ENCODE assay signal across 28 mouse cellular contexts in genomic region chr5:124844929-124845328, GRCm38 (mm10). TPM values are rescaled to one million over a fixed set of nuclear protein-coding genes. Genes with fewer than 3 reads are reported as not detected.
DNase-seq lines count a peak whose midpoint lies in the region; ATAC-seq and TF ChIP-seq lines count a peak whose summit lies in the region.
"Had no signal": no experiment of that assay in that cellular context is flagged by ENCODE, and none has a peak within 500 bp of the region (broad histone marks: within the 10 kb centered on the region; RNA-seq: fewer than 3 reads in every experiment).

No protein-coding gene starts in this region.

- peaks cover 13% of the 10 kb centered on the region; the same call in 1 of the 2 replicates for H3K4me1 ChIP-seq in heart, postnatal 0 days (ENCODE audit: control insufficient read depth, insufficient read depth)
- H3K4me1 ChIP-seq in heart, embryonic 11.5 days (ENCODE audit: control insufficient read depth, insufficient read depth, low read length), result peaks cover 21% of the 10 kb centered on the region
- H3K4me1 ChIP-seq in neural tube, embryonic 13.5 days (replicated peaks), result peaks cover 54% of the 10 kb centered on the region

- no peaks in the 10 kb centered on the region for H3K9me3 ChIP-seq in heart, postnatal 0 days (replicated peaks; ENCODE audit: control insufficient read depth, low read length)
- H3K9me3 ChIP-seq in heart, embryonic 11.5 days (replicated peaks; ENCODE audit: control insufficient read depth, low read length), result no peaks in the 10 kb centered on the region
- no peaks in the 10 kb centered on the region for H3K9me3 ChIP-seq in neural tube, embryonic 13.5 days
- H3K9me3 ChIP-seq: embryonic facial prominence, embryonic 12.5 days; embryonic facial prominence, embryonic 15.5 days; heart, embryonic 12.5 days had no signal

- H3K4me2 ChIP-seq in heart, postnatal 0 days (ENCODE audit: low read depth, low read length), result no peak overlapping the region
- no peak overlapping the region for H3K4me2 ChIP-seq in heart, embryonic 11.5 days
- no peak overlapping the region for H3K4me2 ChIP-seq in neural tube, embryonic 13.5 days
- H3K4me2 ChIP-seq: embryonic facial prominence, embryonic 12.5 days; embryonic facial prominence, embryonic 15.5 days; heart, embryonic 12.5 days; hindbrain, embryonic 14.5 days had no signal

- H3K27ac ChIP-seq in heart, postnatal 0 days (ENCODE audit: low read depth), result no peak overlapping the region
- no peak overlapping the region for H3K27ac ChIP-seq in heart, embryonic 11.5 days (ENCODE audit: low read depth, low read length)
- peak overlapping the region; percentile 78 for H3K27ac ChIP-seq in neural tube, embryonic 13.5 days (replicated peaks)
- H3K27ac ChIP-seq: embryonic facial prominence, embryonic 12.5 days; embryonic facial prominence, embryonic 15.5 days; gastrocnemius, adult 2 months; hindbrain, postnatal 0 days had no signal

- H3K36me3 ChIP-seq in heart, postnatal 0 days (replicated peaks; ENCODE audit: control insufficient read depth, insufficient read depth, low read length), result no peaks in the 10 kb centered on the region
- no peaks in the 10 kb centered on the region for H3K36me3 ChIP-seq in heart, embryonic 11.5 days (ENCODE audit: control insufficient read depth, insufficient read depth, low read length)
- H3K36me3 ChIP-seq in neural tube, embryonic 13.5 days, result no peaks in the 10 kb centered on the region
- H3K36me3 ChIP-seq: embryonic facial prominence, embryonic 12.5 days; embryonic facial prominence, embryonic 15.5 days; heart, embryonic 12.5 days had no signal

- peaks cover 65% of the 10 kb centered on the region for H3K27me3 ChIP-seq in heart, postnatal 0 days (ENCODE audit: control insufficient read depth, insufficient read depth, low read length)
- H3K27me3 ChIP-seq in heart, embryonic 11.5 days (ENCODE audit: control insufficient read depth, insufficient read depth, low read length), result peaks cover 45% of the 10 kb centered on the region
- H3K27me3 ChIP-seq in neural tube, embryonic 13.5 days, result no peaks in the 10 kb centered on the region
- H3K27me3 ChIP-seq: embryonic facial prominence, embryonic 12.5 days; embryonic facial prominence, embryonic 15.5 days; Patski had no signal

- no peak for TF ChIP-seq EP300 in heart, postnatal 0 days (IDR thresholded peaks at IDR 0.05; ENCODE audit: low read depth)

- no peak overlapping the region for H3K4me3 ChIP-seq in heart, postnatal 0 days (ENCODE audit: low read depth, low read length)
- H3K4me3 ChIP-seq in heart, embryonic 11.5 days (ENCODE audit: low read depth, low read length), result no peak overlapping the region
- no peak overlapping the region for H3K4me3 ChIP-seq in neural tube, embryonic 13.5 days
- H3K4me3 ChIP-seq: embryonic facial prominence, embryonic 12.5 days; embryonic facial prominence, embryonic 15.5 days; gastrocnemius, adult 2 months; heart, embryonic 12.5 days had no signal

- ATAC-seq in heart, postnatal 0 days (ENCODE audit: insufficient read depth, low read depth), result no peak
- no peak for ATAC-seq in heart, embryonic 11.5 days (replicated peaks; ENCODE audit: insufficient number of reproducible peaks, low FRiP score, low TSS enrichment)
- no peak for ATAC-seq in neural tube, embryonic 13.5 days (ENCODE audit: low read depth)
- 0 out of 2 replicates have a peak, but pooled peaks have one; percentile 39 for ATAC-seq in megakaryocyte progenitor cell, adult 5-6 weeks (replicated peaks; ENCODE audit: poor library complexity)
- ATAC-seq: CD4-positive, CD25-positive, alpha-beta regulatory T cell, adult 4 months; forebrain, embryonic 14.5 days; forebrain, postnatal 0 days; hindbrain, postnatal 0 days; inflammation-experienced regulatory T-cells, adult 6 months; intestine, embryonic 16.5 days; Patski had no signal

- H3K9ac ChIP-seq in heart, postnatal 0 days (replicated peaks; ENCODE audit: low read depth, low read length), result no peak overlapping the region
- no peak overlapping the region for H3K9ac ChIP-seq in heart, embryonic 11.5 days (ENCODE audit: low read depth, low read length)
- H3K9ac ChIP-seq in neural tube, embryonic 13.5 days, result no peak overlapping the region
- H3K9ac ChIP-seq: embryonic facial prominence, embryonic 12.5 days; embryonic facial prominence, embryonic 15.5 days; forebrain, postnatal 0 days; heart, embryonic 12.5 days; hindbrain, embryonic 14.5 days had no signal

- 15% methylated on average over 4 of the region's 4 CpGs for WGBS in heart, postnatal 0 days
- 30% methylated on average over 4 of the region's 4 CpGs for WGBS in heart, embryonic 11.5 days (ENCODE audit: insufficient replicate concordance)
- 80% methylated on average over 4 of the region's 4 CpGs for WGBS in neural tube, embryonic 13.5 days

- DNase-seq in heart, adult 11 months, result peak; percentile 35
- no peak for DNase-seq in heart, postnatal 36 days
- DNase-seq in heart, postnatal 0 days (ENCODE audit: low spot score), result peak; percentile 43
- no peak for DNase-seq in neural tube, embryonic 10.5 days (ENCODE audit: extremely low spot score, low spot score)
- no peak for DNase-seq in urinary bladder, adult 18-20 months (ENCODE audit: low spot score in 2 of 2)
- DNase-seq: adrenal gland, postnatal 10 days; adrenal gland, postnatal 36 days; cerebellum, adult 18-20 months; cerebellum, adult 9-10 months; cerebellum, postnatal 14 days; forebrain, postnatal 0 days; gastrocnemius, adult 2 months; gastrocnemius, postnatal 14 days; heart, adult 18-20 months; heart, postnatal 4 days had no signal

- intact Hi-C loops in heart, postnatal 36 days (cut with DNase I), result no loop called here

- no peak for TF ChIP-seq CTCF in heart, postnatal 0 days (IDR thresholded peaks at IDR 0.05; ENCODE audit: low read depth)

RNA-seq across cellular contexts. Expression of gene Ccdc92, which starts 17.3 kb away (rescaled TPM):
- 1 to 10 TPM in 1 of 2 experiments, under 1 TPM in 1; 0.73 to 1.2 TPM for total RNA-seq in heart, postnatal 36 days (2021)
- 1.8 and 4.7 TPM in 2 replicates for total RNA-seq in heart, postnatal 0 days (2014; rRNA removed; ENCODE audit: low replicate concordance)
- polyA plus RNA-seq in heart, postnatal 0 days (2015; fragmentation: Nextera tagmentation; extraction: Ambion mirVana), result 0.64 and 1.1 TPM in 2 replicates
- 5.3 and 5.8 TPM in 2 replicates for polyA plus RNA-seq in heart, embryonic 11.5 days (2014; fragmentation: Nextera tagmentation; extraction: Ambion mirVana)
- polyA plus RNA-seq in neural tube, embryonic 13.5 days (2015; fragmentation: Nextera tagmentation; extraction: Ambion mirVana), result 58.1 and 62.2 TPM in 2 replicates
- not detected in 2 replicates for total RNA-seq in megakaryocyte progenitor cell, adult 5-6 weeks (2015)
- total RNA-seq in megakaryocyte progenitor cell, adult 5-6 weeks (2017), result 0.21 TPM in 1 of 2 replicates, not detected in the other

RNA-seq across cellular contexts. Expression of gene Zfp664, which starts 17.6 kb away (rescaled TPM):
- 10 to 100 TPM; 39.7 to 43.4 TPM for total RNA-seq in heart, postnatal 36 days (2021)
- total RNA-seq in heart, postnatal 0 days (2014; rRNA removed; ENCODE audit: low replicate concordance), result 15.5 and 32.9 TPM in 2 replicates
- 37.5 and 40.6 TPM in 2 replicates for polyA plus RNA-seq in heart, postnatal 0 days (2015; fragmentation: Nextera tagmentation; extraction: Ambion mirVana)
- polyA plus RNA-seq in heart, embryonic 11.5 days (2014; fragmentation: Nextera tagmentation; extraction: Ambion mirVana), result 54.9 and 63.8 TPM in 2 replicates
- 147 and 150 TPM in 2 replicates for polyA plus RNA-seq in neural tube, embryonic 13.5 days (2015; fragmentation: Nextera tagmentation; extraction: Ambion mirVana)
- total RNA-seq in megakaryocyte progenitor cell, adult 5-6 weeks (2015), result 8.5 TPM in 2 replicates
- total RNA-seq in megakaryocyte progenitor cell, adult 5-6 weeks (2017), result 7.8 and 13.3 TPM in 2 replicates

Comparison
In these comparisons a context has a peak if more than half of its experiments do, and no peak if none do; other contexts are left out.
1. DNase-seq: peak in heart, adult 11 months (single experiment) and heart, postnatal 0 days (single experiment); none in heart, postnatal 36 days (0 of 2), neural tube, embryonic 10.5 days (single experiment) and urinary bladder, adult 18-20 months (0 of 2).